Comparison of ENCODE assay signal across 24 mouse cellular contexts in the genomic region with DNA sequence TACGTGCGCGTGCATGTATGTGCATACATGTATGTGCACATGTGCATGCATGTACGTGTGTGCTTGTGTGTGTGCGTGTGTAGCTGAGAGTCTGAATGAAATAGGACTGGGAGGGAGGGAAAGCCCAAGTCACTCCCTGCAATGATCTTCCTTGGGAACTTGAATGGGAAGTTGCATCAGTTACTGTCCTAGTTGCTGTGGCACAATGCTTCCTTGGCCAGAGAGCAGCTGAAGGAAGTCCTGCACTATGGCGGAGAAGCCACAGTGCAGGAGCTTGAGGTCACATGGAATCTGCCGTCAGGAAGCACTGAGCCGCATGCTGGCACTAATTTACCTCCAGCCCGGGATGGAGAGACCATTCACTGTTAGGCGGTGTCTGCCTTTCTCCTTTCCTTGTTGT. TPM values are rescaled to one million over a fixed set of nuclear protein-coding genes. Genes with fewer than 3 reads are reported as not detected.
DNase-seq lines count a peak whose midpoint lies in the region; ATAC-seq and TF ChIP-seq lines count a peak whose summit lies in the region.
"Had no signal": no experiment of that assay in that cellular context is flagged by ENCODE, and none has a peak within 500 bp of the region (broad histone marks: within the 10 kb centered on the region; RNA-seq: fewer than 3 reads in every experiment).

No protein-coding gene starts in this region.

- 79% methylated on average over 10 of the region's 10 CpGs for WGBS in kidney, embryonic 15.5 days
- WGBS in bone marrow, adult 2 months = 47% methylated on average over 10 of the region's 10 CpGs
- 38% methylated on average over 10 of the region's 10 CpGs for WGBS in macrophage (ENCODE audit: missing documents)

- no peaks in the 10 kb centered on the region for H3K36me3 ChIP-seq in kidney, embryonic 15.5 days
- H3K36me3 ChIP-seq in E14TG2a.4 (ENCODE audit: insufficient read depth, low read length) (peaks cover 12% of the 10 kb centered on the region; the same call in 1 of the 2 replicates), macrophage (ENCODE audit: inconsistent target) (no peaks in the 10 kb centered on the region)
- H3K36me3 ChIP-seq: hindbrain, embryonic 15.5 days had no signal

- H3K9me3 ChIP-seq in kidney, embryonic 15.5 days (replicated peaks) = no peaks in the 10 kb centered on the region
- no peaks in the 10 kb centered on the region for H3K9me3 ChIP-seq in E14TG2a.4 (ENCODE audit: low read length)
- H3K9me3 ChIP-seq: hindbrain, embryonic 15.5 days; midbrain, embryonic 10.5 days had no signal

- peaks cover 62% of the 10 kb centered on the region for H3K4me1 ChIP-seq in kidney, embryonic 15.5 days
- H3K4me1 ChIP-seq in E14TG2a.4 (replicated peaks; ENCODE audit: low read depth, low read length) = peaks cover 88% of the 10 kb centered on the region
- H3K4me1 ChIP-seq in bone marrow, adult 2 months (ENCODE audit: control insufficient read depth, insufficient read depth, low read length) = peaks cover 26% of the 10 kb centered on the region

- H3K27me3 ChIP-seq in kidney, embryonic 15.5 days = no peaks in the 10 kb centered on the region
- no peaks in the 10 kb centered on the region for H3K27me3 ChIP-seq in E14TG2a.4 (ENCODE audit: insufficient read depth, low read length)
- H3K27me3 ChIP-seq: hindbrain, embryonic 15.5 days had no signal

- H3K27ac ChIP-seq in kidney, embryonic 15.5 days = peak overlapping the region; percentile 37; the same call in 1 of the 2 replicates
- 0 out of 2 replicates have a peak overlapping the region, but pooled peaks have one; percentile 3 for H3K27ac ChIP-seq in bone marrow, adult 2 months (ENCODE audit: control insufficient read depth, insufficient read depth, low read depth, low read length, poor library complexity)
- H3K27ac ChIP-seq in macrophage = peak overlapping the region; percentile 77
- H3K27ac ChIP-seq: layer of hippocampus, adult 2 months had no signal

- TF ChIP-seq POLR2A in bone marrow, adult 2 months (IDR thresholded peaks at IDR 0.05; ENCODE audit: borderline replicate concordance, control insufficient read depth, low read depth, low read length) = no peak

- H3K4me3 ChIP-seq in kidney, embryonic 15.5 days (replicated peaks) = no peak overlapping the region
- H3K4me3 ChIP-seq in E14TG2a.4 (replicated peaks; ENCODE audit: low read length) = peak overlapping the region; percentile 49; the same call in 1 of the 2 replicates
- peak overlapping the region; percentile 19 for H3K4me3 ChIP-seq in bone marrow, adult 2 months (replicated peaks; ENCODE audit: control insufficient read depth, low read depth, low read length)
- no peak overlapping the region for H3K4me3 ChIP-seq in macrophage (ENCODE audit: inconsistent target)
- H3K4me3 ChIP-seq: hindbrain, embryonic 15.5 days; layer of hippocampus, adult 2 months; midbrain, embryonic 10.5 days had no signal

- peaks cover 100% of the 10 kb centered on the region for H3K79me2 ChIP-seq in macrophage (ENCODE audit: inconsistent target)

- H3K4me2 ChIP-seq in kidney, embryonic 15.5 days = no peak overlapping the region
- H3K4me2 ChIP-seq: heart, embryonic 11.5 days; hindbrain, embryonic 15.5 days had no signal

- H3K9ac ChIP-seq in kidney, embryonic 15.5 days = no peak overlapping the region
- H3K9ac ChIP-seq: hindbrain, embryonic 15.5 days had no signal

- no peak for ATAC-seq in kidney, embryonic 15.5 days (replicated peaks; ENCODE audit: low FRiP score)
- no peak for ATAC-seq in inflammation-experienced regulatory T-cells, adult 6 months
- no peak for ATAC-seq in erythroid progenitor cell, adult 5-6 weeks (replicated peaks; ENCODE audit: low FRiP score, poor library complexity, severe bottlenecking)
- ATAC-seq: forebrain, embryonic 16.5 days; lung, postnatal 0 days had no signal

- no peak for DNase-seq in kidney, adult 11 months
- DNase-seq in urinary bladder, postnatal 25 days (ENCODE audit: low spot score) = no peak
- DNase-seq: adrenal gland, postnatal 25 days; cerebellum, adult 18-20 months; cerebellum, postnatal 36 days; gastrocnemius, postnatal 25 days; heart, postnatal 10 days; kidney, adult 2 months; kidney, postnatal 14 days; layer of hippocampus, postnatal 36 days; right cerebral cortex, postnatal 14 days; spleen, adult 18-20 months had no signal

- TF ChIP-seq CTCF in E14TG2a.4 (conservative IDR thresholded peaks at IDR 0.05; ENCODE audit: low read length) = no peak
- no peak for TF ChIP-seq CTCF in bone marrow, adult 2 months (IDR thresholded peaks at IDR 0.05; ENCODE audit: control insufficient read depth, insufficient read depth, low read length)

RNA-seq across cellular contexts. Expression of gene Cmip, which starts 37.9 kb away (rescaled TPM):
- 20.5 and 21.8 TPM in 2 replicates for polyA plus RNA-seq in kidney, embryonic 15.5 days (2015; fragmentation: Nextera tagmentation; extraction: Ambion mirVana)
- polyA plus RNA-seq in bone marrow, adult 2 months (2011; ENCODE audit: insufficient read depth, insufficient read length, low replicate concordance, missing spikeins) = 11.5 and 16.2 TPM in 2 replicates
- total RNA-seq in macrophage (2018; cell fraction: chromatin; rRNA removed) = 100 to 1,000 TPM in 23 of 26 experiments, 10 to 100 TPM in 3; 61.7 to 168 (median 115) TPM
- 10 to 100 TPM; 66.7 to 95.6 (median 83.4) TPM for total RNA-seq in macrophage (2018; cell fraction: cytosol; rRNA removed)
- total RNA-seq in macrophage (2018; cell fraction: nucleus; rRNA removed) = 10 to 100 TPM; 49.1 to 97.6 (median 85.9) TPM
- 47.6 to 64.8 TPM (median 62.8 TPM) in 3 replicates for polyA plus RNA-seq in macrophage (2018)
- 10 to 100 TPM; 23.9 to 28.7 (median 25.5) TPM for polyA plus RNA-seq in inflammation-experienced regulatory T-cells, adult 6 months (2017; shearing (Covaris generic))
- 50.3 and 64.2 TPM in 2 replicates for total RNA-seq in erythroid progenitor cell, adult 5-6 weeks (2015; ENCODE audit: low replicate concordance)
- total RNA-seq in erythroid progenitor cell, adult 5-6 weeks (2017; ENCODE audit: low replicate concordance) = 42.0 and 49.3 TPM in 2 replicates

Comparison
In these comparisons a context has a peak if more than half of its experiments do, and no peak if none do; other contexts are left out.
1. H3K27ac ChIP-seq: peak in every context shown above with its lines; median percentile 77 in macrophage; 37 in kidney, embryonic 15.5 days; 3 in bone marrow, adult 2 months.
2. H3K4me3 ChIP-seq: peak in E14TG2a.4 (single experiment) and bone marrow, adult 2 months (single experiment); none in kidney, embryonic 15.5 days (single experiment) and macrophage (single experiment).